Mouse (Mus musculus) spleen, postnatal 36 days (tissue): Measurements from ENCODE around the gene AI413582.
A peak's percentile ranks its signal among the peaks of the same experiment; 100 is the strongest.

Experiments
- DNase-seq, 2 experiments: peaks; one replicate each; pipeline ENCODE4 v3.0.0; 2022; ENCODE audit warnings: low spot score in 2 of 2, mixed read lengths in 1 of 2

Gene AI413582

DNA sequence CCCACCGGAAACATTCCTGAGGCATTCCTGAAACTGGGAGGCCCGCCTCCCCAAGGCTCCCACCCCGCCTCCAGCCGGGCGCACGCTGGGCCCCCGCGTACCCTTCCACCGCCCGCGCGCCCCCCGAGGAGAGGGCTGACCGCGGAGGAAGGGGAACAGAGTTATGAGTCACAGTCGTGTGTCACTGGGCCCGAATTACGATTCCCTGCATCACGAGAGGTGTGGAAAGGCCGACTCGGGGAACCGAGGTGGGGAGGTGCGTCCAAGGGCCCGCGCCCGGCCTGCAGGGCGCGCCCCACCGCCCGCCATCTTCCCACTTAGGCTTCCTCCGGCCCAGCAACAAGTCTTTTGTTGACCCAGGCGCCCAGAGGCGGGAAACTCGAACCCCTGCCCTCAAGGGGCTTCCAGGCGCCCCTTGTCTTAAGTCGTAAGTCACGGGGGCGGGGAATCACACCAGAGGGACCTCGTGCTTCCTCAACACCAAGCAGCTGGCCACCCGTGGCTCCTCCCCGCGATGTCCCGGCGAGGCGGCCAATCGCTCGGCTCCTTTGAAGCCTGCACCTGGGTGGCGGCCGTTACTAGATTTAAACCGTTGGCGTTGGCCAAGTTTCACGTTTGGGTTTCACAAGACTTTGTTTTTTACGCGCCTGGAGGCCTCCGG is 9.9 kb downstream of the AI413582 start:
- DNase-seq, result peak; percentile 87 to 91

DNA sequence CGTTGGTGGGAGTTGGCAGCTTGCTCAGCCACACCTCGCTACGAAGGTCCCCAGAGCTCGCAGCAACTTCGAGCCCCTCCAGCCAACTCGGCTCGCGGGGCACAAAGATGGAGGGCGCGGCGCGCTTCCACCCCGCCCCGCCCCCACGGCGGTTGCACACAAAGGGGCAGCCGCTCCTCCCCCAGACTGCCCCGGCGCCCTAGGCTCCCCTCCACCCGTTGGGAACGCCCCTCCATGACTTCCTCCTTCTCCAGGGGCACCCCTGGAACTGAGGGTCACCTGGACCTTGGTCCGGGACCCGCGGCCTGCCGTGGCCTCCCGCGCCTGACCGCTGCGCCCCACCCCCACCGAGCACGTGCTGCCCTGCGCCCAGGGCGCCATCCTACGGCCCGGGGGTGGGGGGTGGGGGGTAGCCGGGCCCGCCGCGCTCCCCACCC is 10.5 kb downstream of the AI413582 start:
- DNase-seq, result peak; percentile 62 to 68

DNA sequence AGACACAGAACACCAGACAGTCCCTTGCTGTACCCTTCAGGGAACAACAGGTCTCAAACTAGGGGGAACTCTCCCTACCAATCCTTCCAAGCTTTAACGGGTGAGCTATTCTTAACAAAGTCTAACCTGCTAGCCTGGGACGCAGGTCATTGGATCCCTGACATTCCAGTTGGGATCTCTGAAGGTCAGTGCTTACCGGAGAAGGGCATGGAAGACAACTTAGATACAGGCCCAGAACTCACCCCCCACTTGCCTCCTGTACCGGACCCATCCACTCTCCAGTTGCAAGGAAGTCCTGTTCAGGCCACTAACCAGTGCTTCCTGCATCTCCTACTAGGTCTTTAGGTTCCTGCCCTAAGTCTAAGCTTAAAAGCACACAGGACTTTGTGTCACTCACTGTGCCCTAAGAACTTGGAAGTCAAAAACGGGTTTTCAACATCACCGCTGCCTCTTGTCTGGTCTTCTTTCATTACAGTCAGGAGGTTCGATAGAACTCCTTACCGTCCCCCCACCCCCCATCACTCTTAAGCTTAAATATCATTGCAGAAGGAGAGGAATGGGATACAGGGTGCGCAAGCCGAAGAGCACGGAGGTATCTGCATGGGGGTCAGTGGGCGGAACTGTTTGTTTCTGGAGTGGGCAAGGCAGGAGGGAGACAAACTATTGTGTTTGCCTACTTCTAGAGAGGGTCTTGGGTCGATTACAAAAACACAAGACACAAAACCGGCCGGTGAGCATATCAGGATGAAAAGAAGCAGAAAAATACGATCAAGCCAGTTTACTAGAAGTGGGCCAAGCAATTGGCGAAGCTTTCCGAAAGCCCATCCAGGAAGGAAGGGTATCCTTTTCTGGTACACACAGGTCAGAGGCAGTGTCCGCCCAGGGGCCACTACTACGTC is 11.2 kb downstream of the AI413582 start:
- DNase-seq, result no peak

DNA sequence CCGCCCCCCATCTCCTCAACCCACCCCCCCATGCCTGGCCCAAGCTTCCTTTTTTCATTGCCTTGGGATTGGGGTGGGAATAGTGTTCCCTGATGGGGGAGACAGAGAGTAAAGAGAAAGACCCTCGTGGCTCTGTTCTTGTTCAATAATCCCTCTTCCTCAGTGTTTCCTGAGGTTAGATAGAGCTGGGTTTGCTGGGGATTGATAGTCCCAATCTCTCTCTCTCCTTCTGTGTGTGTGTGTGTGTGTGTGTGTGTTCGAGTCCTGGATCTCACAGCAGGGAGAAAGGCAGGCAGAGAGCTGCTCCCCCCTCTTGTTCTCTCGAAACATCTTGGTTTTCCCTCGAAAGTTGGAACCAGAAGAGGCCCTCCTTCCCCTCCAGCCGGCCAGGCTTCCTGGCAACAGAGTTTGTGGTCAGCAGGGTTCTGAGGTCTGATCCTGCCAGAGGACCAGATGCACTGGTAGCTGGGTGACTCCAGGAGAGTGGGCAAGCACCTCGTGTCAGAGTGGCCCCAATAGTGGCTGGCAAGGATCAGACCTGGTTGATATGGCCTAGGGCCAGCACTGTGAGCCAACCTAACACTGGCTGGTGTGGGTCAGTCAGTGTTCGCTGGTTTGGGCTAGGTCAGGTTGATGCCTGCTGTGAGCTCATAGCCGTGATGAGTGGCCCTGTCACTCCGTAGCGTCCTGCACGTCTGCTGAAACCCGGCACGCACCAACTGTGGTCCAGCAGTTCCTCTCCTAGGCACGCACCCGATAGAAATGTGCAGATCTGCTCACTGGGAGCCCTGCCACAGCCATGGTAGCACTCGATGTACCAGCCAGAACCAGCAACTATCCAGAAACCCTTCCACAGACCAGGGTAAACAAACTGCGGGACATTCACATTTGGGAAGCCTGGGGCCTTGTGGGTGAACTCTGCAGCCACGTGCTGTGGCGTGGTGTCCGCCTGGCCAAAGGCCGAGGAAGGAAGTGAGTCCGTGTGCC is 13.0 kb downstream of the AI413582 start:
- DNase-seq, result no peak

DNA sequence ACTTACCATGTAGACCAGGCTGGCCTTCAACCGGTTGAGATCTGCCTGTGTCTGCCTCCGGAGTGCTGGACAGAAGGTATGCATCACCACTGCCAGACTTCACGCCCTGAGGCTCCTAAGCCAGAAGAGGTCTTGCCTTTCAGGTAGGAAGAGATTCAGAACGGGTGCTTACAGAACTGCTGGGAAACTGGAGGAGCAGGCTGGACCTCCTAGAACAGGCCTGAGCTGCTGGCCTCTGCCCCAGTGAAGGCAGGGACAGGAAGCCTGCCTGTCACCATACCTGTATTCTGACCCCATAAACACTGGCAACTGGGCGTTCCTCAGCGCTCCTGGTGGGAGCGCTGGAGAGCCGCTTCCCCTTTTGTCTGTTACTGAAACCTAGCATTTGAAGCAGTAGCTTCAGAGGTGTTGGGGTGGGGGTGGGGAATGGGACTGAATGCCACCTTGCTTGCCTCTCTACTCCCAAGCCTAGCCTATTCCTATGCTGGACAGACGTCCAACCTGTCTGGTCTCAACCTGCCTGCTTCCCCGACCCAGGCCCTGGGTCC is 14.1 kb downstream of the AI413582 start:
- DNase-seq, result no peak

DNA sequence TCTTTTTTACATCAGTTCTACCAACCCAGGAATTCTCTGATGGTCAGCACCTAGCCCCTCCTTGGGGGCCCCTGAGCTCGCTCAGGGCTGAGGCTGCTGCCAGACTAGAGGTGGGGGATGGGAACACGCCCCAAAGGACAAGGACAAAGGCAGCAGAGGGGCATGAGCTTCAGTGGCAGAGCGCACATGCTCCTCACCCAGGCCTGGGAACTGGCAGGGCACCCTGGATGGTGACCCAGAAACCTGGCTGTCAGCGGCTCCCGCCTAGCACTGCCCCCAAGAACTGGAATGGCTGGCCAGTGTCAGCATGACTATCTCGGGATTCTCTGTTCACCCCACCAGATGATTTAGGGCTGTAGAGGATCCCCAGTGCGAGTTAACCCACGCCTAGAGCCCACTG is 16.3 kb downstream of the AI413582 start:
- DNase-seq, result no peak

DNA sequence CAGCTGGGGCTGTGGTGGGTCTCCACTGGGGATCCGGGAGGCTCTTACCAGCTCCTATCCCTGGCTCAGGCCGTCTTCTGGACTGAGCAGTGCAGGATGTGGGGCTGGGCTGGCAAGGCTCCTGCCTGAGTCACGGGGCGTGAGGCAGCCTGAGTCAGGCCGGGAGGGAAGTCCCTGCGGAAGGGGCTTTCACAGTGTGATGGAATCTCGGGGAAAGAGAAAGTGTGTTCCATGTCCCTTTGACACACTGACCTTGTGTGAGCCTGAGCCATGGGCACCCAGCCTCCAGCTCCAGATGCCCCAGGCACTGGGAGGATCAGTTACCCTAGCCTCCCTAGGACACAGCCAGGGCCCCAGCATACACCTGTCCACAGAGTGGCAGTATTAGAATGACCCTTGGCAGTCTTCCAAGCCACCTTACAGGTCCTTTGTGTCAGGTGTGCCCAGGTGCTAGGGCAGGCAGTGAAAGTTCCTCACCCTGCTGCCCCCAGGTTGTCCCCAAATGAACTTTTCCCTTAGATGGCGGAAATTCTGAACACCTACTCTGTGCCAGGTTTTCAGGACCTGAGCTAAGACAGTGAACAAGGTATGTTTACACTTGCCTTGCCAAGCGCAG is 18.2 kb downstream of the AI413582 start:
- no peak for DNase-seq

DNA sequence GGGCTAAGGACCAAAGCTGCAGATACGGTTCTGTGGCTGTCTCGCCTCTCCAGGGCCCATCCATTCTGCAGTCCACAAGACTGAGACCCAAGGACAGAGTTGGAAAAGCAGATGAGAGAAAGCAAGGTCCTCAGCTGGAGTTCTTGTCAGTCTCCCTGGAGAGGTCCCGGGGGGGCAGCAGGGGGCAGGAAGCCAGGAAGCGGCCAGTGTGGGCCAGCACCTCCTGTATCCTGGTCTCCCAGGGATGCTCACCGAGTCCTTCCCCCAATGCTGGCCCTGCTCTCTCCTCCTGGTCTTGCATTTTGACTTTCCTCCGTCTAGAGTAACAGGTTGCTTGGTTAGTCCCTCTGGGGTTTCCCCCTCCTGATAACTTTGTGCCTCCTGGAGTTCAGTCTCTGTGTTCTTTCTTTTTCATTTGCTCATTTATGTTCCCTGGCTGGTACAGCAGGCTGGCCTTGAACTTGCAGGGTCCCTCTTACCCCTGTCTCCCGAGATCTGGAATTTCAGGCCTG is 18.9 kb downstream of the AI413582 start:
- no peak for DNase-seq

DNA sequence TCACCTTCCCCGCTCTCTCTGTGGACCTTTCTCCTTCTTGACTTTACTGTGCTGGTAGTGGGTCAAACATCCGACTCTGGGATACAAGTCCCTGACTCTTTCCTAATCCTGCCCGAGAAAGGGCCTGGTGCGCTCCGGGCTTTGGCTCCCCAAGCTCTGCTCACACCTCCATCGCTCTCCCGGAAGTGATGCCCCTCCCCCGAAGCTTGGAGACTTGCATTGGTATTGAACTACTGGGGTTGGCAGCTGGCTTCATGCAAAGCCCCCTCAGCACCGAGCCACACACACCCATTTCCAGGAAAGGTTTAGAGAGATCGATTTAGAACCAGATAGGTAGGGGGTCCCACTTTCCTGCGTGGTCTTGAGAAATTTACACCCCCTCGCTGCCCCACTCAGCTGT is 19.6 kb downstream of the AI413582 start:
- DNase-seq, result no peak

DNA sequence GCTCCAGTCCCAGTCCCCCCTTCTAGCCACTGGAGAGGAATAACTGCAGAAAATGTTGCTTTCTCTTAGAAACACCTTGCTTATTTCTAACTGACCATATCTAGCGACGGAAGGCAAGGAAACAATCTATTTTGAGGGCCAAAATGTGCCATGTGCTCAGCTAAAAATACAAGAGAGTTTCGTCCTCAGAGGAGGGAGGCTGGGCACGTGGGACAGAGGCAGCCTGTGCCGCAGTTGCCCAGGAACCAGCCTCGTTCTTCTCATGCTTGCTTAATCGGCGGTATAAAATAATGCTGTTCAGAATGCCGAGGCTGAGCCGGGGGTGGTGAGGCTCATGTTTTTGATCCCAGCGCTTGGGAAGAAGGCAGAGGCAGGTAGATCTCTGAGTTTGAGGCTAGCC is 21.0 kb downstream of the AI413582 start:
- no peak for DNase-seq

DNA sequence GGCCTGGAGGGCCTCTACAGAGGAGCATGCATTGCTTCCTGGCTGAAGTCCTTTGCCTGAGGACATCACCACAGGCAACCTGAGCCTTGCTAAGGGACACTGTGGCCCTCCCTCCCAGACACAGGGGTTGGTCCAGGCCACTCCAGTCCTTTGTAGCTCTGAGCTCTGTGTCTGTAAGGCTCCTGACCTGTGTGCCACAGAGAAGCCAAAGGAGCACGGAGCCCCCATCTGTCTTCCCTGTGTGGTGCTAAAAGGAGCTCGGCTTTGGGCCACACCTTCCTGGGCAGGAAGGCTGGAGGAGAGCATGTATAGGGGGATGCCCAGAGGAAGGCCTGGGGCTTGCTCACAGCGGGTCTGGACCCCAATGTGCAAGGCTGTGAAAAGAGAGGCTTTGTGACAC is 23.6 kb downstream of the AI413582 start:
- no peak for DNase-seq

DNA sequence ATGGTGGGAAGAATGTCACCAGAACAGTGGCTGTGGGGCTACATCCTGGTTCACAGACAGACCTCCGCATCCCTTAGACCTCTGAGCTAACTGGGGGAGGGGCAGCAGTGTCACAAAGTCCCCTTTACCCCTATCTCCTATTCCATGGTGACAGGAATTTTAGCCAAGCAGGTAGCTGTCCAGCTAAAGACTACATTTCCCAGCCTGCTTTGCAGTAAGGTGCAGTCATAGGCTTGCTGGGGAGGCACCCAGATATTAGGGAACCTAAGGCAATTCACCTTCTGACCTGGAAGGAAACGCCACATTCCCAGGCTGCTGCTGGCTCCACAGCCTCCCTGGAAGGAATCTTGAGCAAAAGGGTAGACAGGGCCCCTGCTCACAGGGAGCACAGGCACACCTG is 24.3 kb downstream of the AI413582 start:
- DNase-seq, result no peak

DNA sequence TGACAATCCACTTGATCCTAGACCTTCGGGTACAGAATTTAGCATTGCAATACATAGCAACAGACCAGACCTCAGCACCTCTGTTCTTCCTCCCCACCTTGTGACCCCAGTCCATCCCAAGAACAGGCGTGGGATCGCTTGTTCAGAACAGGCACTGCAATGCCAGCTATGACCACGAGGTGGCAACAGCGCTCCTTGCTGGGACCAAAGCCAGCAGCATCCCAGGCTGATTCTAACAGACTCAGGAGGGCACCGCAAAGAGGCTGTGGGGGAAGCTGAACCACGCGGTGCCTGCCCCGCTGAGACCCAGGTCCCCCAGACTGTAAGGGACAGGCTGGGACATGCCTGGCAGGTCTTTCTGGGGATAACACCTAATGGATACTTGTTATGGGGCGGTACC is 30.8 kb downstream of the AI413582 start:
- peak; percentile 76 to 78 for DNase-seq

DNA sequence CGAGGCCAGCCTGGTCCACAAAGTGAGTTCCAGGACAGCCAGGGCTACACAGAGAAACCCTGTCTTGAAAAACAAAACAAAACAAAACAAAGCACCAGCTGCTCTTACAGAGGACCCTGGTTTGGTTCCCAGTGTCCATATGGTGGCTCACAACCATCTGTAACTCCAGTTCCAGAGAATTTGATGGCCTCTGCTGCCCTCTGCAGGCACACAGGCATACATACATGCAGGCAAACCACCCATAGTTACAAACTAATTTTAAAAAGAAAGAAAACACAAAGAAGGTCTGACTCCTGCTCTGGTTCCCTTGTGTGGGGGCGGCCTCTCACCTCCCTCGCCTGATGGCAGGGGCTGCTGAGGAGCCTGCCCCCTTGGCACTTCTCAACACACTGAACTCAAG is 32.2 kb downstream of the AI413582 start:
- no peak for DNase-seq

DNA sequence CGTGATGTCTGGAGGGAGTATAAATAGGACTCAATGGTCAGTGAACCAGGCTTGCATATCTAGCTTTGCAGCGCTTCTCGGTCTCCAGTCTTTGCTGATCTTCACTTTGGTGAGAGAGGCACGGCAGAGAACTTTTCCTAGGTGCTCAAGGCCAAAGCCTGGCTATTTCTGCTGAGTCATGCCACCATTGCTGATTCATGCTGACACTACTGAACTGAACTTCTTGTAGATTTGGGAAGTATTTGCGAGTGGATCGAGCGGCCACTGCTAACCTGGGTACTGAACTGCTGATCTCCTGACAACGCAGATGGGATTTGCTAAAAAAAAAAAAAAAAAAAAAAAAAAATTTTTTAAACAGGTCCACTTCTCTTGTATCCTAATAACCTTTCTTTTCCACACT is 33.5 kb downstream of the AI413582 start:
- no peak for DNase-seq

DNA sequence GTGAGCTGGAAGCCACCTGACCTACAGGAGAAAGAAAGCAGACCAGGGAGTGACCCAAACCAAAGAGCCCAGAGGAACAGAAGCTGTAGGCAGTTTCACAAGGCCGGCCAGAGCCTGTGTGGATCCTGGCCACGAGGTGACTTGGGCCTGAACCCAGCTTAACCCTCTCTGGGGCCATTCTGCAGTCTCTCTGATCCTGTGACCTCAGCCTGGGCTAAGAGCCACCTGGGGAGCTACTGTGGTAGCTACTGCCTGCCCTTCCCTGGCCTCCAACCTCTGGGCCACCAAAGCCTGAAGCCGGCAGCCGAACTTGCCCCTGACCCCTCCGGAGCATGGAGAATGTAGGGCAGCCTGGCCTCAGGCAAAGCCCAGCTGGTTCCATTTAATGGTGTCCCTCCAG is 36.8 kb downstream of the AI413582 start:
- no peak for DNase-seq

DNA sequence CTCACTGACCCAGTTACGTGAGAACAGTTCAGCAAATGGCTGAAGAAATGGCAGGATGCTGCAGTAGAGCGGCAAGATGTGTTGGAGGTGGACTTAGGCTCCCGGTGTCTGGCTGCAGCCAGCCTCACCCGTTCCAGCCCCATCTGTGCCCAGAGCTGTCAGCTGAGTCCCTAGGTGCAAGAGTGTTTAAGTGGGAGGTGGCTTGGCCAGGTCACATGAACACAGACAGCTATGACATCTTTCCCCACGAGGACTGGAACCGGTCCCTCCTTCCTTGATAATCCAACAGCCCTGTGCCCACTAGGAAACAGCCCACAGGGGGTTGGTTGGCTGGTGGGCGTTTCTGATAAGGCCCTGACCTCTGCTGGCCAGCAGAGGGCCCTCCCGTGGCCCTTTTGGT is 37.5 kb downstream of the AI413582 start:
- DNase-seq, result no peak

DNA sequence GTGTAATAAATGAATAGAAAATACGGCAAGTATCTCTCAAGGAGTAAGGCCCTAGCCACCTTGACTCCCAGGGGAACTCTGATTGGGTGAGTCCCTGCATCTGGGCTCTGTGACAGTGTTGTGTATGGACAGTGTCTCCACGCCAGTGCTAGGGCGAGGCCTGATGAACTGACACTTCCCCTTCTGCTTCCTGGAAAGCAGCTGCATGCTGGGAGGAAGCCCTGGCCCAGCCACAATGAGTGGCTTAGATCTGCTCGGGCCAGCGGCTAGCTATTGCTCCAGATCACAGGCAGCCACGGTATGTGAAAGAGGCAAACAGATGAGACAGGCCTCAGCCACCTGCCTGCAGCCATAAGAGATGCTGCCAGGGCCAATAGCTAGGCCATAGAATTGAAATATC is 38.4 kb downstream of the AI413582 start:
- peak; percentile 32 to 50 for DNase-seq

DNA sequence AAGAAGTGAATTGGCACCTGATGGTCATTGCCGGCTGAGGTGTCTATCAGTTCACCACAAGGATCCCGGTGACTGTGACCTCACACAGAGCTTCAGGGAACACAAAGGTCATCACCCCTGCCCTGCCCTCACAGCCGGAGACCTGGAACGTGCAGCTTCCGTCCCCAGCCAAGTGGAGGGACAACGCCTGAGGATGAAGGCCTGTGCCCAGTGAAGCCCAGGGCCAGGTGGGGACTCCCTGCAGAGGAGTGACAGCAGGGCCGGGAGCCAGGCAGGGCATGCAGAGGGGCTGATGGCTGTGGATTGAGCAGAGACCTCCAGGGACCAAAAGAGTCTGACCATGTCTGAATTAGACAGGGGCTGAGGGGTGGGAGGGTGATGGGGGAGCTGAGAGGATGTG is 42.4 kb downstream of the AI413582 start:
- DNase-seq, result no peak

DNA sequence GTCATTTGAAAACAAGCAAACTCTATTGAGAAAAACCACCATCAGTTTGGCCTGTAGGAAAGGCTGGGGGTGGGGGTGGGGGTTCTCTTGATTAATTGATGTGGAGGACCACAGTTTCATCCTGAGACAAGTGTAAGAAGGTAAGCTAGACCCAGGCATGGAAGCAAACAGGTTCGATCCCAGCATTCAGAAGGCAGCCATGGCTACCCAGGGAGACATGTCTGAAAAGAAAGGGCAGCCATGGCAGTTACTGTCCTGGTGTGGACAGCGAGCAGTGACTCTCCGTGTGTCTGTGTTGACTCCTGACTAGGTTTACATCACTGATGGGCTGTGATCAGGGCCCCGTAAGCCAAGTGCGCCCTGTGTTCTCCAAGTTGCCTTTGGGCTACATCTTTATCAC is 44.3 kb downstream of the AI413582 start, which contains the start of gene Grm4:
Gene Grm4, minus strand, starts transcription at position 101 of the 400 bp plus-strand sequence.
- DNase-seq, result no peak

DNA sequence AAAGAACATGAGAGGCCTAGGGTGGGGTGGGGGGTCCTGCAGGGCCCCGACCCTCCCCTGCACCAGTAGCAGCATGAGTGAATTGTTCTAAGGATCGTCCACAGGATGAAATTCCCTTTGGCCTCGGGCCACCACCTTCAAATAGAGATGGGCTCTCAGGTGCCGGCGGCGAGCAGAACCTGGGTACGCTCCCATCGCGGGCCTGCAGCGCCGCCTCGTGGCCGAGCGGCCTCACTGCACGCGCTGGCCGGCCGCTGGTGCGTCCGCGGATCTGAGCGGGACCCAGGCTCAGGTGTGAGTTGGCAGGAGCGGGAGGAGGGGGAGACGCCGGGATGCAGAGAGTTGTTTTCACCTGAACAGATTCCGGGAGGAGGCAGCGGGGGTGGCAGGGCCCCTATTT is 45.0 kb downstream of the AI413582 start:
- peak in 1 of 2 experiments; percentile 13 for DNase-seq
